Mouse (Mus musculus) myocyte (in vitro differentiated cells): Measurements from ENCODE around the gene Wdr62.

Source experiments
- CEBPB ChIP-seq: IDR thresholded peaks from 2 replicates; pipeline ENCODE4 v1.6.1; 2011; ENCODE audit warnings: mild to moderate bottlenecking, moderate library complexity; ENCODE audit not compliant: poor library complexity, insufficient read depth, severe bottlenecking
- MAX ChIP-seq: IDR thresholded peaks from one replicate; pipeline ENCODE4 v1.6.1; 2011; ENCODE audit warnings: low read depth, mild to moderate bottlenecking, control low read depth
- POLR2A ChIP-seq: IDR thresholded peaks from one replicate; pipeline ENCODE4 v1.6.1; 2011; ENCODE audit warnings: low read depth, mild to moderate bottlenecking, control low read depth, moderate library complexity; ENCODE audit not compliant: insufficient read length
- POLR2AphosphoS2 ChIP-seq: IDR thresholded peaks from one replicate; pipeline ENCODE4 v1.6.1; 2011; ENCODE audit warnings: low read depth, control low read depth; ENCODE audit not compliant: insufficient read length
- USF1 ChIP-seq: IDR thresholded peaks from one replicate; pipeline ENCODE4 v1.6.1; 2011; ENCODE audit warnings: low read depth, mild to moderate bottlenecking, control low read depth, moderate library complexity

- TF ChIP-seq POLR2A (no peak), CEBPB (no peak), USF1 (no peak), POLR2AphosphoS2 (no peak), MAX (no peak)
Observed at GRCm38 (mm10) chr7:30251956-30252954, 28.0 kb downstream of the Wdr62 start.
